Mouse (Mus musculus): Measurements from ENCODE around the gene Rps27.

DNA sequence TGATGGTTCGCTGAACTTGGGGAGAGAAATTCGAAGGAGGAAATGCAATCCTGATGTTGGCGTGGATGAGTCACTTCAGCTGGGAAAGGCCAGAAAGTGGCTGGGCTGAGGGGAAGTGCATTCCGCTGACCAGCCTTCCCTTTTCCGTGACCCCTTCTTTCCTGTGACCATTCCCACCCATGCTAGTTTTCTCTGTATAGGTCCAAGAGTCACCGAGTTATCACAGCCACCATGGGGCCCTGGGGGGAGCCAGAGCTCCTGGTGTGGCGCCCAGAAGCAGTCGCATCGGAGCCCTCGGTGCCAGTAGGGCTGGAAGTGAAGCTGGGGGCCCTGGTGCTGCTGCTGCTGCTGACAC lies 35.3 kb upstream of the Rps27 start:
- TF ChIP-seq CTCF (IDR thresholded peaks at IDR 0.05; ENCODE audit: low read depth) (no peak), EP300 (optimal IDR thresholded peaks at IDR 0.05) (no peak)
